Mouse (Mus musculus) kidney, adult 2 months (tissue): ENCODE measurements around the gene Minos1.

Source experiments
- CTCF ChIP-seq: fragments of 200-500 bp; conservative IDR thresholded peaks from 2 replicates; pipeline ENCODE4 v1.5.1; 2011; ENCODE audit warnings: low read depth, mild to moderate bottlenecking, control low read depth, low read length, moderate library complexity, mixed read lengths; ENCODE audit not compliant: insufficient read depth, insufficient read length
- POLR2A ChIP-seq: fragments of 200-500 bp; IDR thresholded peaks from one replicate; pipeline ENCODE4 v1.6.1; 2011; ENCODE audit warnings: low read depth, low read length, control low read depth

DNA sequence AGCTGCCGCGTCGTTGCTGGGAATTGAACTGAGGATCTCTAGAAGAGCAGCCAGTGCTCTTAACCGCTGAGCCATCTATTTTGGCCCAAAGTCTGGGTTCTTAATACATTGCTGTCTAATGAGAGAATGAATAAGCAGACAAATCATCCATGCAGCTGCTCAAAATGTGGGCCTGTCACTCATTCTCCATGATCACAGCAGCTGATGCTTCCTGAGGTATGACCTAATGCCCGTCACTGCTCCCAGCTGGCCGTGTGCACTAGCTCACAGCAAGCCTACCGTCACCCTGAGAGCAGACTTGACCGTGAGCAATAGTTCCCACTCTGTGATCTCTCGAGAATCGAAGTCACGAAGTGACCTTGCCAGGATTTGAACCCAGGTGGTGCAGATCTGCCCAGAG is 51.5 kb downstream of the Minos1 start:
- TF ChIP-seq POLR2A (no peak), CTCF (no peak)
